Mouse (Mus musculus) C2C12 (cell line): ENCODE data around the gene Ift27. TPM values are rescaled to one million over a fixed set of nuclear protein-coding genes. Genes with fewer than 3 reads are reported as not detected.
A peak's percentile ranks its signal among the peaks of the same experiment; 100 is the strongest.

Source experiments
- H3K27me3 ChIP-seq: one replicate; pipeline ENCODE4 v1.6.1; 2011; ENCODE audit not compliant: control insufficient read depth, insufficient read depth, insufficient read length
- H3K36me3 ChIP-seq: one replicate; pipeline ENCODE4 v1.6.1; 2011; ENCODE audit not compliant: control insufficient read depth, insufficient read depth
- H3K4me3 ChIP-seq: one replicate; pipeline ENCODE4 v1.5.1; 2011; ENCODE audit warnings: mild to moderate bottlenecking, control low read depth; ENCODE audit not compliant: poor library complexity, insufficient read depth, severe bottlenecking
- H3K79me2 ChIP-seq: one replicate; pipeline ENCODE4 v1.6.1; 2011; ENCODE audit not compliant: control insufficient read depth, insufficient read depth
- H3K79me3 ChIP-seq: one replicate; pipeline ENCODE4 v1.6.1; 2011; ENCODE audit warnings: low read depth, control low read depth
- H3ac ChIP-seq: one replicate; pipeline ENCODE3; 2011; ENCODE audit warnings: low read depth; ENCODE audit not compliant: control insufficient read depth, insufficient read length
- CEBPB ChIP-seq: IDR thresholded peaks from one replicate; pipeline ENCODE4 v1.6.1; 2011; ENCODE audit warnings: low read depth, mild to moderate bottlenecking, control low read depth, moderate library complexity
- CTCF ChIP-seq: IDR thresholded peaks from one replicate; pipeline ENCODE4 v1.5.1; 2011; ENCODE audit not compliant: control insufficient read depth, insufficient read depth, insufficient read length
- FOSL1 ChIP-seq: IDR thresholded peaks from one replicate; pipeline ENCODE4 v1.8.0; 2011; ENCODE audit warnings: mild to moderate bottlenecking, low read length; ENCODE audit not compliant: poor library complexity, insufficient read depth, severe bottlenecking
- MAX ChIP-seq: IDR thresholded peaks from one replicate; pipeline ENCODE4 v1.6.1; 2011; ENCODE audit warnings: mild to moderate bottlenecking, control low read depth
- MYOD1 ChIP-seq: IDR thresholded peaks from one replicate; pipeline ENCODE4 v1.6.1; 2011; ENCODE audit warnings: low read depth; ENCODE audit not compliant: control insufficient read depth, insufficient read length
- MYOG ChIP-seq: IDR thresholded peaks from one replicate; pipeline ENCODE4 v1.6.1; 2011; ENCODE audit not compliant: control insufficient read depth, insufficient read length; ENCODE audit errors: extremely low read depth
- USF1 ChIP-seq: IDR thresholded peaks from one replicate; pipeline ENCODE4 v1.6.1; 2011; ENCODE audit warnings: low read depth, mild to moderate bottlenecking, control low read depth, moderate library complexity
- polyA plus RNA-seq: library from polyadenylated mRNA; unstranded; fragments of >200 nt; fragmentation: generic; extraction: Trizol; gene quantifications from one replicate; pipeline ENCODE4 v1.2.1, GENCODE M21; 2012; ENCODE audit warnings: missing spikeins

Ift27 gene
- polyA plus RNA-seq, 1 experiment, result 34.5 TPM

DNA sequence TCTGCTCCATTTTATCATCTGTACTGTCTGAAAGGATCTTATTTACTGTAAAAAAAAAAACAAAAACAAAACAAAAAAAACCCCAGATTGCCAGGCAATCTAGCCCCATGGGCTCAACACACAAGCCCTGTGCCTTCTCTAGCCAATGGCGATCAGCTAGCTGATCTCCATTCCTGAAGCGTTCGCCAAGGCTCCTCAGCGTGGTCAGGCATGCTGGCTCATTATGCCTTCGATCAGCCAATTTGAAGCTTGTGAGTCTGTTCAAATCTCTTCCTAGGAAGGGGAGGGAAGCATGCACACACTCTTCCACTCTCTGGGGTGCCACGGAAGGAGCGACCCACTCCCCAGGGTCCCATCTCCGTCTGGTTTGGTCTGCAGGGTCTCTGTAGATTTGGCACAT is 16.6 kb downstream of the Ift27 start:
- Histone ChIP-seq H3K4me3 (no peak overlapping the region), H3K79me2 (no peaks in the 10 kb centered on the region), H3K27me3 (peaks cover 59% of the 10 kb centered on the region), H3K36me3 (no peaks in the 10 kb centered on the region), H3K79me3 (no peaks in the 10 kb centered on the region), H3ac (no peak overlapping the region)
- no peak for TF ChIP-seq MYOD1
- no peak for TF ChIP-seq CTCF
- no peak for TF ChIP-seq USF1
- no peak for TF ChIP-seq MYOG
- TF ChIP-seq MAX, result no peak
- TF ChIP-seq CEBPB, result no peak
- no peak for TF ChIP-seq FOSL1

DNA sequence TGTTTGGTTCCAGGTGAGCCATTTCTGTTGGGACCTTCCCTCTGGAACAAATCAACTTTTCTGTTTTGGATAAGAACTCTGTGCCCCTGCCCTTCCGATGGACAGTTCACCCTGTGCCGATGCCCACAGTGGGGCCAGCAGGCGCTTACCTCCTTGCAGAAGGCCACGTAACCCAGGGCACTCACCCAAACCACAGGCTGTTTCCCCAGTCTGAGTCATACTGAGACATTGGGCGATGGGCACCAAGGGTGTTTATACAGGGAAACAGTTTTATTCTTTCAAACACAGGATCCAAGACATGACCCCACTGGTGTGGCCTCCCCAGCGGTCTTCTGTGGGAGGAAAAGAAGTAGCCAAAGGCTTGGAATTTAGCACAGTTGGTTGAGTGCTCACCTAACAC is 18.5 kb downstream of the Ift27 start:
- TF ChIP-seq MYOG (no peak), MAX (no peak), MYOD1 (no peak), USF1 (no peak), CEBPB (no peak), CTCF (no peak), FOSL1 (no peak)
- Histone ChIP-seq H3ac (no peak overlapping the region), H3K79me2 (no peaks in the 10 kb centered on the region), H3K4me3 (no peak overlapping the region), H3K36me3 (no peaks in the 10 kb centered on the region), H3K27me3 (peaks cover 78% of the 10 kb centered on the region), H3K79me3 (no peaks in the 10 kb centered on the region)

DNA sequence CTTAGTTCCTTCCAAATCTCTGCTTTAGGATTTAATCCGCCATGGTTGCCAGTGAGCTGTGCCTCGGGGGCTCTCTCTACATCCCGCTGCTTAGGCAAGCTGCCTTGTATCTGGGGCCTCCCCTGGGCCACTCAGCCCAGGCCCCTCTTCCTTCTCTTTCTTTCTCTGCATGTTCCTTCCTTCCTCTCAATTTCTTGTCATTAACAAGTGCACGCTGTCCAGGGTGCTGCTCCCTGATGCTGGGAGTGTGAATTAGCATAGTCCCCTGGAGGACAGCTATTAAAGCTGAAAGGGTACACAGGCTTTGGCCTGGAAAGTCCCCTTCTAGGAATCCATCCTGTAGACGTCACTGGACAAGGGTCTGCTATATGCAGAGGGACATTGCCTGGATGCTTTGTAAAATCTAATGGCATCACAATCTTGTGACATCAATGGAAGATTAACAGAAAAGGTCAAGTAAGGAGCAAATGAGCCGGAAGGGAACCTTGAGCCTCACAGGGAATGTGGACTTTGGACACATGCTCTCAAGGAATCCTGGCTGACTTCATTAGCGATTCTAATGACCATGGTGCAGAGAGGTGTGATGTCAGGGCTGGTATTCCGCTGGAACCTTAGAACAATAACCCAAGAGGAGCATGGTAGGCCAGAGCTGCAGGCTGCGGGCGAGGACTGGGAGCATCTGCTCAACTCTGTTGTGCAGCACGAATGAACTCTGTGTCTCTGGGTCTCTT is 20.7 kb downstream of the Ift27 start:
- H3K79me2 ChIP-seq, result no peaks in the 10 kb centered on the region
- TF ChIP-seq USF1 (no peak), FOSL1 (no peak), CTCF (no peak), MYOD1 (no peak), MYOG (no peak), MAX (no peak), CEBPB (no peak)
- H3K36me3 ChIP-seq, result no peaks in the 10 kb centered on the region
- no peak overlapping the region for H3ac ChIP-seq
- peaks cover 82% of the 10 kb centered on the region for H3K27me3 ChIP-seq
- H3K4me3 ChIP-seq, result no peak overlapping the region
- H3K79me3 ChIP-seq, result no peaks in the 10 kb centered on the region

DNA sequence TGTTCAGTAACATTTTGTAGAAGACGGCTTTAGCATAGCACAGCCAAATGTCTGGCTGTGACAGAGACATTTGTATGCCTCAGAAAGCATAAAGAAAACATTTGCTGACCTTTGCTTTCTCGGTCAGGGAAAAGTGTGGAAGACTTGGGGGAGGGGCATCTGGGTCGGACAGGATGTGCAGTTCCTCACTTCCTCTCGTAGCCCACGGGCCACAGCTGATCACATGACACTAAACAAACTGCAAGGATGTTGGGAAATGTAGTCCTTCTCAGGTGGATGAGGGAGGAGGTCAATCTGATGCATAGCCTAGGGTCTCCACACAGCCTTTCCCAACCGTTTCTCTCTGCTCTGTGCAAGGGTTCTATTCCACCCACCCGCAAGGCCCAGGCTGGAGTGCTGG is 25.3 kb downstream of the Ift27 start:
- H3K79me2 ChIP-seq, result no peaks in the 10 kb centered on the region
- H3K4me3 ChIP-seq, result no peak overlapping the region
- no peak overlapping the region for H3ac ChIP-seq
- no peaks in the 10 kb centered on the region for H3K36me3 ChIP-seq
- H3K27me3 ChIP-seq, result peaks cover 88% of the 10 kb centered on the region
- TF ChIP-seq USF1 (peak; percentile 87), CTCF (no peak)
- no peaks in the 10 kb centered on the region for H3K79me3 ChIP-seq

DNA sequence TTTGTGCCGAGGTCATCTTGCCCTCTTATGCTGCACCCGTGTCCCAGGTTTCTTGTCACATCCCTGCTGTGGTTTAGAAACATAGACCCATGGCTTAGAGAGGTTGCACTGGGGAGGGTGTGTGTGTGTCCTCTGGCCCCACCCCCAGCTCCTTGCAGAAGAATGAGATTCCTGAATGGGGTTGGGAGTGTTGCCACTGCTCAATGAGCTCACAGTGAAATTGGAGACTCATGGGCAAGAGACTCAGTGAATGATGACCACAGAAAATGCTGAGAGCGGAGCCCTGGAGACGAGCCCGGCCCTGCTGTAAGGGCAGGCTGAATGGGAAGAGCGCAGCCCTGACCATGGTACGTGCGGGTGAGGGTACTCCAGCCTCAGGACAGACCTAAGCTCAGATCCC is 33.7 kb downstream of the Ift27 start:
- TF ChIP-seq CTCF (no peak), MYOG (no peak), CEBPB (no peak), MAX (no peak), MYOD1 (no peak), USF1 (no peak), FOSL1 (no peak)

DNA sequence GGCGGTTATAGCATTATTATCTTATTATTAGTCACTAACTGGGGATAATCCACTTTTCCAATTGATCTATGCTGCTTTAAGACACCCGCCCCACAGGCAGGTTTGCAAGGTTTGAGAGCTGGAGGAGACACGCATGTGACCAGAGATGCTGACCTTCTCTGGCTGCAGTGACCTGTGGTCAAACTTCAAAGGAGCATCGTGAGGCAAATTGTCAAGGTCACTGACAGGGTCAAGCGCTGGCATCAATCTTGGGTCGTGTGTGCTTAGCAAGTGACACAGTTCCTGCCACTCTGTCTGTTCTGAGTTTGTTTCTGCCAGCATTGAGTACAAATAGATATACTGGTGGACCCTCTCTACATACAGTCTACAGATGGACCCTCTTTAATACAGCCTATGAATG is 39.3 kb downstream of the Ift27 start:
- H3K36me3 ChIP-seq, result no peaks in the 10 kb centered on the region
- no peaks in the 10 kb centered on the region for H3K79me3 ChIP-seq
- peaks cover 54% of the 10 kb centered on the region for H3K27me3 ChIP-seq
- H3K4me3 ChIP-seq, result no peak overlapping the region
- no peak overlapping the region for H3ac ChIP-seq
- TF ChIP-seq FOSL1 (no peak), MAX (no peak), CTCF (no peak), CEBPB (no peak), MYOG (no peak), MYOD1 (no peak), USF1 (no peak)
- no peaks in the 10 kb centered on the region for H3K79me2 ChIP-seq

More for the DNA sequence above, 33.7 kb downstream of the Ift27 start:
- Histone ChIP-seq H3K79me2 (no peaks in the 10 kb centered on the region), H3ac (peak overlapping the region; percentile 21), H3K27me3 (peaks cover 53% of the 10 kb centered on the region), H3K36me3 (no peaks in the 10 kb centered on the region), H3K4me3 (no peak overlapping the region), H3K79me3 (no peaks in the 10 kb centered on the region)
